Mouse (Mus musculus) testis, postnatal 14 days (tissue): Measurements from ENCODE around the gene Acp7.

Experiments
- DNase-seq: peaks from one replicate; pipeline ENCODE4 v3.0.0; 2021; ENCODE audit warnings: low spot score

Acp7 gene

GRCm38 (mm10) chr7:28575597-28575996 is 55.5 kb downstream of the Acp7 start:
- no peak for DNase-seq

- no peak for DNase-seq
These were observed 57.9 kb downstream of the Acp7 start for GRCm38 (mm10) chr7:28573236-28573635.

- no peak for DNase-seq
These were observed 58.4 kb downstream of the Acp7 start for GRCm38 (mm10) chr7:28572689-28573088.

- no peak for DNase-seq
These were observed 60.0 kb downstream of the Acp7 start for GRCm38 (mm10) chr7:28570982-28571682.

- peak; percentile 57 for DNase-seq
These were observed 60.7 kb downstream of the Acp7 start for GRCm38 (mm10) chr7:28570291-28570981.

- DNase-seq = no peak
These were observed 62.9 kb downstream of the Acp7 start for GRCm38 (mm10) chr7:28568253-28568652.

- DNase-seq = no peak
These were observed 63.6 kb downstream of the Acp7 start for GRCm38 (mm10) chr7:28567539-28567938.

- DNase-seq = no peak
These were observed 65.7 kb downstream of the Acp7 start for GRCm38 (mm10) chr7:28565407-28565806.

- no peak for DNase-seq
These were observed 68.2 kb downstream of the Acp7 start for GRCm38 (mm10) chr7:28562951-28563350.

- no peak for DNase-seq
These were observed 68.8 kb downstream of the Acp7 start for GRCm38 (mm10) chr7:28562371-28562770.

GRCm38 (mm10) chr7:28561967-28562366 is 69.2 kb downstream of the Acp7 start:
- no peak for DNase-seq

- no peak for DNase-seq
These were observed 70.3 kb downstream of the Acp7 start for GRCm38 (mm10) chr7:28560856-28561255.

- DNase-seq = no peak
These were observed 72.6 kb downstream of the Acp7 start for GRCm38 (mm10) chr7:28558486-28558885.

GRCm38 (mm10) chr7:28557708-28558107 is 73.4 kb downstream of the Acp7 start:
- no peak for DNase-seq
